Comparison of ENCODE assay signal across 8 mouse cellular contexts in genomic region chr13:12464844-12465243, GRCm38 (mm10). TPM values are rescaled to one million over a fixed set of nuclear protein-coding genes. Genes with fewer than 3 reads are reported as not detected.
DNase-seq lines count a peak whose midpoint lies in the region; ATAC-seq and TF ChIP-seq lines count a peak whose summit lies in the region.

Gene Lgals8, minus strand, starts transcription at chr13:12464944.

- intact Hi-C loops in heart, adult 2 months (cut with DNase I): loop anchor here (5.0 kb wide), 1 partner anchor 68 kb away; the partner anchor contains the start of gene Heatr1

- in situ Hi-C loops in Patski (cut with MboI; ENCODE audit: low pct_unique_long_range_greater_than_20kb): loop anchor here (5.0 kb wide), 1 partner anchor 212 kb away; no protein-coding TSS in a partner anchor

- POLR2A ChIA-PET in Patski (lab: Charles Lee): interaction anchor here (0.9 kb wide), 1 partner anchor 29 kb away, joined by 3 read pairs; no protein-coding TSS in a partner anchor

- H3K79me2 ChIP-seq in heart, adult 2 months (replicated peaks; ENCODE audit: control insufficient read depth, insufficient read depth, low read length): no peaks in the 10 kb centered on the region

- DNase-seq in heart, adult 2 months: no peak
- DNase-seq in heart, adult 11 months: no peak
- DNase-seq in Patski (ENCODE audit: low read depth, low spot score): no peak
- DNase-seq in gastrocnemius, postnatal 10 days: no peak
- DNase-seq in T-cell, adult 2 months (ENCODE audit: low spot score): no peak
- no peak for DNase-seq in cerebellum, adult 18-20 months

- no peak for TF ChIP-seq POLR2A in heart, adult 2 months (IDR thresholded peaks at IDR 0.05; ENCODE audit: insufficient read depth, low read depth, low read length)

- CTCF ChIA-PET in Patski (lab: Charles Lee): no interaction called here

- peaks cover 3% of the 10 kb centered on the region for H3K4me1 ChIP-seq in heart, adult 2 months (ENCODE audit: control insufficient read depth, insufficient read depth, low read length)

- H3K27me3 ChIP-seq in heart, adult 2 months (ENCODE audit: control insufficient read depth, insufficient read depth, low read length): no peaks in the 10 kb centered on the region
- H3K27me3 ChIP-seq in Patski: no peaks in the 10 kb centered on the region

- H3K4me3 ChIP-seq in heart, adult 2 months: no peak within 1 kb of the TSS

- WGBS in heart, adult 2 months: 85% methylated on average over 1 of the region's 1 CpGs

- TF ChIP-seq CTCF in heart, adult 2 months (IDR thresholded peaks at IDR 0.05): no peak
- TF ChIP-seq CTCF in Patski (IDR thresholded peaks at IDR 0.05): no peak

- no peaks in the 10 kb centered on the region for H3K36me3 ChIP-seq in heart, adult 2 months (ENCODE audit: control insufficient read depth, insufficient read depth, low read length)

- no peak within 1 kb of the TSS for H3K27ac ChIP-seq in heart, adult 2 months

- no peak for ATAC-seq in Patski
- ATAC-seq in inflammation-experienced regulatory T-cells, adult 6 months: no peak
- ATAC-seq in megakaryocyte, adult 5-6 weeks (ENCODE audit: poor library complexity, severe bottlenecking): no peak

- no peak for TF ChIP-seq EP300 in heart, adult 2 months (IDR thresholded peaks at IDR 0.05; ENCODE audit: insufficient read depth, low read depth, low read length)

- H3K9ac ChIP-seq in heart, adult 2 months (ENCODE audit: low read depth, low read length): no peak within 1 kb of the TSS

RNA-seq across cellular contexts. Expression of gene Lgals8, which starts in this region (rescaled TPM):
- total RNA-seq in heart, adult 2 months (2021): 10 to 100 TPM; 35.9 to 39.7 TPM
- 28.1 and 50.4 TPM in 2 replicates for polyA plus RNA-seq in heart, adult 2 months (2012; rRNA removed)
- polyA plus RNA-seq in Patski (2021): 58.8 TPM
- total RNA-seq in gastrocnemius, postnatal 10 days (2021): 10 to 100 TPM; 27.4 to 32.7 TPM
- polyA plus RNA-seq in inflammation-experienced regulatory T-cells, adult 6 months (2017; shearing (Covaris generic)): 100 to 1,000 TPM in 2 of 3 experiments, 10 to 100 TPM in 1; 93.5 to 129 (median 100) TPM
- total RNA-seq in megakaryocyte, adult 5-6 weeks (2015): 37.5 and 47.8 TPM in 2 replicates
- total RNA-seq in megakaryocyte, adult 5-6 weeks (2017): 59.7 and 64.4 TPM in 2 replicates
